Mouse (Mus musculus) intestine, embryonic 14.5 days (tissue): ENCODE data around the gene Bcas3. TPM values are rescaled to one million over a fixed set of nuclear protein-coding genes. Genes with fewer than 3 reads are reported as not detected.

ENCODE experiments used
- ATAC-seq: fragments of 200-750 bp; cut with Nextera tagmentation; replicated peaks from 2 replicates; pipeline ENCODE4 v1.8.0; 2017; ENCODE audit warnings: low read depth, moderate number of reproducible peaks, moderate TSS enrichment, moderate library complexity; ENCODE audit not compliant: low FRiP score, low TSS enrichment
- DNase-seq: peaks from one replicate; pipeline ENCODE4 v3.0.0-alpha.2; 2018; ENCODE audit warnings: low spot score
- H3K27ac ChIP-seq: fragments of 300-500 bp; sonication (generic); 2 replicates; pipeline ENCODE4 v1.5.1; 2014; ENCODE audit warnings: low read depth, mild to moderate bottlenecking, control low read depth
- H3K27me3 ChIP-seq: fragments of 300-500 bp; sonication (generic); replicated peaks from 2 replicates; pipeline ENCODE4 v1.6.1; 2014; ENCODE audit warnings: low read length, control low read depth; ENCODE audit not compliant: control insufficient read depth, insufficient read depth
- H3K36me3 ChIP-seq: fragments of 300-500 bp; sonication (generic); 2 replicates; pipeline ENCODE4 v1.6.1; 2014; ENCODE audit warnings: low read length, control low read depth; ENCODE audit not compliant: control insufficient read depth, insufficient read depth
- H3K4me1 ChIP-seq: fragments of 300-500 bp; sonication (generic); replicated peaks from 2 replicates; pipeline ENCODE4 v1.6.1; 2014; ENCODE audit warnings: low read length, control low read depth, mixed read lengths; ENCODE audit not compliant: control insufficient read depth, insufficient read depth
- H3K4me2 ChIP-seq: fragments of 300-500 bp; sonication (generic); 2 replicates; pipeline ENCODE4 v1.6.1; 2014; ENCODE audit warnings: low read length
- H3K4me3 ChIP-seq: fragments of 300-500 bp; sonication (generic); 2 replicates; pipeline ENCODE4 v1.5.1; 2014; ENCODE audit warnings: low read depth, low read length, control low read depth, mixed read lengths
- H3K9ac ChIP-seq: fragments of 300-500 bp; sonication (generic); 2 replicates; pipeline ENCODE4 v1.6.1; 2014; ENCODE audit warnings: mild to moderate bottlenecking, low read length
- H3K9me3 ChIP-seq: fragments of 300-500 bp; sonication (generic); 2 replicates; pipeline ENCODE4 v1.6.1; 2016; ENCODE audit warnings: low read length, control low read depth; ENCODE audit not compliant: control insufficient read depth
- WGBS: fragments of 180-500 bp; shearing (Covaris S2); extraction: QIAGEN DNeasy Blood & Tissue Kit; methylation state at CpG from one replicate; pipeline ENCODE4 v1.1.7; 2014; 5-methylcytosine and 5-hydroxymethylcytosine counted together
- polyA plus RNA-seq: library from polyadenylated mRNA; unstranded; fragments of >200 nt; fragmentation: Nextera tagmentation; extraction: Ambion mirVana; gene quantifications from 2 replicates; pipeline ENCODE4 v1.2.1, GENCODE M21; 2014

The Bcas3 gene
- polyA plus RNA-seq, 1 experiment from 2014 or later: 17.9 TPM

- ATAC-seq (peak; percentile 83), DNase-seq (no peak)
- H3K36me3 ChIP-seq: no peaks in the 10 kb centered on the region
- H3K4me1 ChIP-seq: peaks cover 29% of the 10 kb centered on the region
- H3K4me3 ChIP-seq: no peak overlapping the region
- H3K4me2 ChIP-seq: no peak overlapping the region
- H3K9me3 ChIP-seq: no peaks in the 10 kb centered on the region
- no peak overlapping the region for H3K9ac ChIP-seq
- WGBS: 16% methylated on average over 9 of the region's 9 CpGs
- no peaks in the 10 kb centered on the region for H3K27me3 ChIP-seq
- H3K27ac ChIP-seq: peak overlapping the region; percentile 44
Measured at GRCm38 (mm10) chr11:85737227-85737626, 384.3 kb downstream of the Bcas3 start.

GRCm38 (mm10) chr11:85737893-85738292 is 384.9 kb downstream of the Bcas3 start:
- 46% methylated on average over 3 of the region's 3 CpGs for WGBS

DNA sequence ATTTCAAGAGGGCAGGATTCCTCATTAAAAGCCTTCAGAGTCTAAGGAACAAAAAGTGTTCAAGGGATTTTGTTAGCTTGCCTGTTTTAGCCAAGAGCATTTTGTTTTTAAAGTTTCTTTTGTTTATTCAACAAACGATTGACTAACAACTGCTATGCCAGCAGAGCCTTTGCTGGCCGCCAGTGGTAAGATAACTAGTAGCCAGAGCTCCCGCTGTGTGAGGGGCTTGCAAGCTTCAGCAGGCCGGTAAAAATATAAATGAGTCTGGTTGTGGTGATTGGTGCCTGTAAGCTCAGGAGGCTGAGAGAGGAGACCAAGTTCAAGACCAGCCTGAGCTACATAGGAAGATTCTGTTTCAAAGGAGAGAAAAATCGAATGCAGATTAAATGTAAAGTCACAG is 385.6 kb downstream of the Bcas3 start:
- peaks cover 29% of the 10 kb centered on the region for H3K4me1 ChIP-seq
- 57% methylated on average over 5 of the region's 5 CpGs for WGBS
- H3K27ac ChIP-seq: 0 out of 2 replicates have a peak overlapping the region, but pooled peaks have one; percentile 3

More at GRCm38 (mm10) chr11:85737893-85738292, 384.9 kb downstream of the Bcas3 start:
- ATAC-seq: 0 out of 2 replicates have a peak, but pooled peaks have one; percentile 4
- no peaks in the 10 kb centered on the region for H3K9me3 ChIP-seq
- DNase-seq: no peak
- H3K27me3 ChIP-seq: 0 out of 2 replicates have a peak, but pooled peaks cover 3% of the 10 kb centered on the region
- H3K4me3 ChIP-seq: no peak overlapping the region
- H3K27ac ChIP-seq: peak overlapping the region; percentile 16; the same call in 1 of the 2 replicates
- H3K4me1 ChIP-seq: peaks cover 29% of the 10 kb centered on the region
- H3K4me2 ChIP-seq: no peak overlapping the region
- no peak overlapping the region for H3K9ac ChIP-seq
- no peaks in the 10 kb centered on the region for H3K36me3 ChIP-seq

GRCm38 (mm10) chr11:85739266-85739977 is 386.5 kb downstream of the Bcas3 start:
- 40% methylated on average over 6 of the region's 6 CpGs for WGBS
- H3K4me3 ChIP-seq: no peak overlapping the region
- H3K4me1 ChIP-seq: peaks cover 29% of the 10 kb centered on the region
- H3K9me3 ChIP-seq: no peaks in the 10 kb centered on the region
- 0 out of 2 replicates have a peak, but pooled peaks cover 3% of the 10 kb centered on the region for H3K27me3 ChIP-seq
- no peak overlapping the region for H3K9ac ChIP-seq
- peak overlapping the region; percentile 39; the same call in 1 of the 2 replicates for H3K27ac ChIP-seq
- DNase-seq (no peak), ATAC-seq (no peak)
- no peak overlapping the region for H3K4me2 ChIP-seq
- H3K36me3 ChIP-seq: no peaks in the 10 kb centered on the region

More for the DNA sequence above, 385.6 kb downstream of the Bcas3 start:
- Histone ChIP-seq H3K4me2 (no peak overlapping the region), H3K27me3 (0 out of 2 replicates have a peak, but pooled peaks cover 3% of the 10 kb centered on the region), H3K9me3 (no peaks in the 10 kb centered on the region), H3K36me3 (no peaks in the 10 kb centered on the region), H3K9ac (no peak overlapping the region), H3K4me3 (no peak overlapping the region)
- no peak for DNase-seq
- ATAC-seq: no peak

GRCm38 (mm10) chr11:85746373-85746772 is 393.4 kb downstream of the Bcas3 start:
- no peak overlapping the region for H3K27ac ChIP-seq
- no peak overlapping the region for H3K4me2 ChIP-seq
- H3K9me3 ChIP-seq: no peaks in the 10 kb centered on the region
- no peak overlapping the region for H3K4me3 ChIP-seq
- 60% methylated on average over 7 of the region's 7 CpGs for WGBS
- no peaks in the 10 kb centered on the region for H3K4me1 ChIP-seq
- ATAC-seq (no peak), DNase-seq (no peak)
- H3K9ac ChIP-seq: no peak overlapping the region
- no peaks in the 10 kb centered on the region for H3K36me3 ChIP-seq
- 0 out of 2 replicates have a peak, but pooled peaks cover 3% of the 10 kb centered on the region for H3K27me3 ChIP-seq

- Histone ChIP-seq H3K4me1 (no peaks in the 10 kb centered on the region), H3K4me2 (no peak overlapping the region), H3K9ac (no peak overlapping the region), H3K27ac (no peak overlapping the region), H3K27me3 (no peaks in the 10 kb centered on the region), H3K9me3 (0 out of 2 replicates have a peak, but pooled peaks cover 3% of the 10 kb centered on the region), H3K36me3 (no peaks in the 10 kb centered on the region), H3K4me3 (no peak overlapping the region)
- WGBS: 93% methylated on average over 2 of the region's 2 CpGs
- ATAC-seq: no peak
- no peak for DNase-seq
Measured at GRCm38 (mm10) chr11:85748891-85749290, 395.9 kb downstream of the Bcas3 start.

GRCm38 (mm10) chr11:85751171-85751570 is 398.2 kb downstream of the Bcas3 start:
- no peaks in the 10 kb centered on the region for H3K36me3 ChIP-seq
- ATAC-seq (no peak), DNase-seq (no peak)
- H3K4me3 ChIP-seq: no peak overlapping the region
- H3K9me3 ChIP-seq: 0 out of 2 replicates have a peak, but pooled peaks cover 3% of the 10 kb centered on the region
- 44% methylated on average over 11 of the region's 11 CpGs for WGBS
- H3K27me3 ChIP-seq: no peaks in the 10 kb centered on the region
- H3K27ac ChIP-seq: no peak overlapping the region
- no peak overlapping the region for H3K4me2 ChIP-seq
- peaks cover 11% of the 10 kb centered on the region; the same call in 1 of the 2 replicates for H3K4me1 ChIP-seq
- no peak overlapping the region for H3K9ac ChIP-seq

- H3K36me3 ChIP-seq: no peaks in the 10 kb centered on the region
- ATAC-seq (no peak), DNase-seq (no peak)
- peak overlapping the region; percentile 60 for H3K27ac ChIP-seq
- H3K9ac ChIP-seq: no peak overlapping the region
- 0 out of 2 replicates have a peak, but pooled peaks cover 3% of the 10 kb centered on the region for H3K9me3 ChIP-seq
- 23% methylated on average over 13 of the region's 13 CpGs for WGBS
- H3K4me3 ChIP-seq: no peak overlapping the region
- no peaks in the 10 kb centered on the region for H3K27me3 ChIP-seq
- H3K4me1 ChIP-seq: peaks cover 16% of the 10 kb centered on the region; the same call in 1 of the 2 replicates
- no peak overlapping the region for H3K4me2 ChIP-seq
Measured at GRCm38 (mm10) chr11:85754631-85755502, 401.9 kb downstream of the Bcas3 start.
